Mouse (Mus musculus): ENCODE measurements around the gene Ormdl2. TPM values are rescaled to one million over a fixed set of nuclear protein-coding genes. Genes with fewer than 3 reads are reported as not detected.

Gene Ormdl2
- polyA plus RNA-seq, 1 experiment from 2014 or later, result 43.0 TPM

DNA sequence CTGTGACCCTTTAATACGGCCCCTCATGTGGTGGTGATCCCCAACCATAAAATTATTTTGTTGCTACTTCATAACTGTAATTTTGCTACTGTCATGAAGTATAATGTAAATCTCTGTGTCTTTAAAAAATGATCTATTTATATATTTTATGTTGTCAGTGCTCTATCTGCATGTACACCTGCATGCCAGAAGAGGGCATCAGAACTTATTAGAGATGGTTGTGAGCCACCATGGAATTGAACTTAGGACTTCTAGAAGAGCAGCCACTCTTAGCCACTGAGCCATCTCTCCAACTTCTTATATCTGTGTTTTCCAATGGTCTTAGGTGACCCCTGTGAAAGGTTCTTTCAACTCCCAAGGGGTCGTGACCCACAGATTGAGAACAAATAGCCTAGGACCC lies 48.5 kb downstream of the Ormdl2 start:
- Histone ChIP-seq H3K9ac (ENCODE audit: low read length) (no peak overlapping the region), H3K27me3 (ENCODE audit: control insufficient read depth, insufficient read depth, low read length) (no peaks in the 10 kb centered on the region), H3K27ac (ENCODE audit: low read length) (no peak overlapping the region), H3K4me3 (ENCODE audit: low read length) (no peak overlapping the region), H3K4me2 (ENCODE audit: low read depth, low read length) (no peak overlapping the region), H3K9me3 (replicated peaks; ENCODE audit: control insufficient read depth, low read length) (no peaks in the 10 kb centered on the region), H3K4me1 (ENCODE audit: control insufficient read depth, insufficient read depth, low read length) (no peaks in the 10 kb centered on the region), H3K36me3 (ENCODE audit: control insufficient read depth, insufficient read depth) (no peaks in the 10 kb centered on the region)
- 73% methylated on average over 2 of the region's 2 CpGs for WGBS
- ATAC-seq (replicated peaks; ENCODE audit: extremely low read depth, insufficient read depth, low FRiP score), result no peak

Other genes starting within 250 kb of the Ormdl2 start
- 3.9 and 5.4 TPM in 2 replicates for gene Erbb3, start 232.0 kb downstream of the Ormdl2 start, polyA plus RNA-seq (2015; fragmentation: Nextera tagmentation; extraction: Ambion mirVana)
- gene Rps26, start 194.9 kb downstream of the Ormdl2 start, polyA plus RNA-seq (2015; fragmentation: Nextera tagmentation; extraction: Ambion mirVana), result 316 and 332 TPM in 2 replicates
- 1.1 and 1.5 TPM in 2 replicates for gene Ikzf4, start 175.7 kb downstream of the Ormdl2 start, polyA plus RNA-seq (2015; fragmentation: Nextera tagmentation; extraction: Ambion mirVana)
- 15.0 and 15.3 TPM in 2 replicates for gene Suox, start 147.6 kb downstream of the Ormdl2 start, polyA plus RNA-seq (2015; fragmentation: Nextera tagmentation; extraction: Ambion mirVana)
- gene Rab5b, start 125.4 kb downstream of the Ormdl2 start, polyA plus RNA-seq (2015; fragmentation: Nextera tagmentation; extraction: Ambion mirVana), result 69.8 and 73.5 TPM in 2 replicates
- 1.7 and 2.8 TPM in 2 replicates for gene Pmel, start 117.5 kb downstream of the Ormdl2 start, polyA plus RNA-seq (2015; fragmentation: Nextera tagmentation; extraction: Ambion mirVana)
- 90.7 and 93.6 TPM in 2 replicates for gene Cdk2, start 116.6 kb downstream of the Ormdl2 start, polyA plus RNA-seq (2015; fragmentation: Nextera tagmentation; extraction: Ambion mirVana)
- 9.5 and 12.3 TPM in 2 replicates for gene Dgka, start 76.8 kb downstream of the Ormdl2 start, polyA plus RNA-seq (2015; fragmentation: Nextera tagmentation; extraction: Ambion mirVana)
- 18.5 and 20.3 TPM in 2 replicates for gene Pym1, start 73.8 kb downstream of the Ormdl2 start, polyA plus RNA-seq (2015; fragmentation: Nextera tagmentation; extraction: Ambion mirVana)
- gene Mmp19, start 30.7 kb downstream of the Ormdl2 start, polyA plus RNA-seq (2015; fragmentation: Nextera tagmentation; extraction: Ambion mirVana), result 1.3 and 2.4 TPM in 2 replicates
- gene Dnajc14, start 17.6 kb downstream of the Ormdl2 start, polyA plus RNA-seq (2015; fragmentation: Nextera tagmentation; extraction: Ambion mirVana), result 40.3 and 42.2 TPM in 2 replicates
- gene Tmem198b, start 17.3 kb downstream of the Ormdl2 start, polyA plus RNA-seq (2015; fragmentation: Nextera tagmentation; extraction: Ambion mirVana), result 16.2 and 18.1 TPM in 2 replicates
- gene Sarnp, start 4.3 kb downstream of the Ormdl2 start, polyA plus RNA-seq (2015; fragmentation: Nextera tagmentation; extraction: Ambion mirVana), result 154 and 169 TPM in 2 replicates
- gene Gdf11, start 70.1 kb upstream of the Ormdl2 start, polyA plus RNA-seq (2015; fragmentation: Nextera tagmentation; extraction: Ambion mirVana), result 1.7 and 2.0 TPM in 2 replicates
- 402 and 430 TPM in 2 replicates for gene Cd63, start 79.3 kb upstream of the Ormdl2 start, polyA plus RNA-seq (2015; fragmentation: Nextera tagmentation; extraction: Ambion mirVana)
- 13.0 and 14.6 TPM in 2 replicates for gene Rdh5, start 101.2 kb upstream of the Ormdl2 start, polyA plus RNA-seq (2015; fragmentation: Nextera tagmentation; extraction: Ambion mirVana)
- gene Bloc1s1, start 102.4 kb upstream of the Ormdl2 start, polyA plus RNA-seq (2015; fragmentation: Nextera tagmentation; extraction: Ambion mirVana), result 224 and 225 TPM in 2 replicates
- 10.3 and 11.9 TPM in 2 replicates for gene Itga7, start 112.2 kb upstream of the Ormdl2 start, polyA plus RNA-seq (2015; fragmentation: Nextera tagmentation; extraction: Ambion mirVana)
- gene Mettl7b, start 139.3 kb upstream of the Ormdl2 start, polyA plus RNA-seq (2015; fragmentation: Nextera tagmentation; extraction: Ambion mirVana), result 0.67 TPM in 1 of 2 replicates, not detected in the other
- not detected in 2 replicates for gene Olfr9, start 167.8 kb upstream of the Ormdl2 start, polyA plus RNA-seq (2015; fragmentation: Nextera tagmentation; extraction: Ambion mirVana)
- not detected in 2 replicates for gene Olfr763, start 189.1 kb upstream of the Ormdl2 start, polyA plus RNA-seq (2015; fragmentation: Nextera tagmentation; extraction: Ambion mirVana)
- not detected in 2 replicates for gene Olfr764-ps1, start 218.3 kb upstream of the Ormdl2 start, polyA plus RNA-seq (2015; fragmentation: Nextera tagmentation; extraction: Ambion mirVana)
- gene Olfr765, start 228.4 kb upstream of the Ormdl2 start, polyA plus RNA-seq (2015; fragmentation: Nextera tagmentation; extraction: Ambion mirVana), result not detected in 2 replicates
- gene Olfr766-ps1, start 247.3 kb upstream of the Ormdl2 start, polyA plus RNA-seq (2015; fragmentation: Nextera tagmentation; extraction: Ambion mirVana), result not detected in 2 replicates

All from heart, embryonic 16.5 days (tissue).